Mouse (Mus musculus): ENCODE results near the gene Fam214b. TPM values are rescaled to one million over a fixed set of nuclear protein-coding genes. Genes with fewer than 3 reads are reported as not detected.

Fam214b gene
- polyA plus RNA-seq, 1 experiment from 2014 or later: 17.2 TPM

DNA sequence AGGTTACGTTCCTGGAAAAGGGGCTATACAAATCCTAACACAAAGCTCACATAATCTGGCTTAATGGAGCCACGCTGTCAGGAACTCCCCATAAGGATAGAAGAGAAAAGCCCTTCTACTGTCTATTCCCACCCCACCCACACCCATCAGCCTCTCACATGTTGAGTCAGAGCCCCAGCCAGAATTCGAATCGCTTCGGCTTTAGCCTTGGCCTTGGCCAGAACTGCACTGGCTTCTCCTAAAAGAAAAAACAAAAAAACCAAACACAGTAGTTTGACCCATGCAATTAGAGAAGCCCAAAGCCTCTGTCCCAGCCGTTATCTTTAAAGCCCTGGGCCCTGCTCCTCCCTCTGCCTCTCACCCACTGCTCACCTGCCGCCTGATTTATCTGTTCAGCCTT lies 16.9 kb downstream of the Fam214b start:
- Histone ChIP-seq H3K4me2 (replicated peaks) (no peak overlapping the region), H3K27ac (replicated peaks) (no peak overlapping the region), H3K9me3 (replicated peaks) (no peaks in the 10 kb centered on the region), H3K27me3 (no peaks in the 10 kb centered on the region), H3K36me3 (peaks cover 47% of the 10 kb centered on the region), H3K4me1 (peaks cover 34% of the 10 kb centered on the region), H3K4me3 (replicated peaks) (no peak overlapping the region), H3K9ac (no peak overlapping the region)
- no peak for ATAC-seq (ENCODE audit: insufficient number of reproducible peaks, low FRiP score, low TSS enrichment, low read depth)
- 91% methylated on average over 7 of the region's 7 CpGs for WGBS

DNA sequence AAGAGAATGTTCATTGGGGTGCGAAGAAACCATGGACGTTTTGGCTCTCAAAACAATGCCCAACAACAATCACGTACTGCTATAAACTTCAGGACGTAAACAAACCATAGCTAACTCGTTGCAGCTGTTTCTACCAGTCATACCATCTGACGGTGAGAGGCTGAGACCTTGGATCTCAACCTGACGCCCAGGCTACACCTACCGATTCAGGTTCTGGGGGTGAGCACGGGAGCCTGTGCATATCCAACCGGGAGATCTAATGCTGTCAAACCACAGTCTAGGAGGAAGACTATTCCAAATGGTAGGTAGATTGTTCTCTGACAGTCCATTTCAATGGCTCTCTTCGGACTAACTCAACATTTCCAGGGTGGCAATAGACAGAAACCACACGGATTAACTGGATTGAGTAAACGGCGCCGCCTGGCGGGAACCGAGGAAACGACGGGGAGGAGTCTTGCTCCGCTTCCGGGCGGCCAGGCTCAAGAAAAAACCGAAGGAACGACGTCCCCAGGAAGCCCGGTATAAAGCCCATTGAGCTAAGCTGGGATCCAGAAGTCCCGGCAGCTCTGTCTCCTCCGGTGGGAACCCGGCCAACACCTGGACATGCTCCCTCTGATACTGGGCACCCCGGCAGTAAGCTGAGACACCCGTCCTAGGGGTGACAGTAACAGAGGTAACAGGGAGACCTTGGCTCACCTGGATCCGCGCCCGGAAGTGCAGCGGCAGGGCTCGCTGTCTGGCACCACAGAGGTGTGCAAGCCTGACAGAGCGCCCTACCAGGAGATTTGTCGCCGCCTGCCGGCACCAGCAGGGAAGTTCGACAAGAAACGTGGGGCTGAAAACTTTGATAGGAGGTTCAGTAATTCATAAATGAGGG lies 20.7 kb downstream of the Fam214b start, which contains the start of gene Pigo:
Gene Pigo, minus strand, starts transcription at position 736 of the 877 bp plus-strand sequence.
- H3K4me1 ChIP-seq: peaks cover 23% of the 10 kb centered on the region
- peaks cover 67% of the 10 kb centered on the region for H3K36me3 ChIP-seq
- peak; percentile 87 for ATAC-seq (ENCODE audit: insufficient number of reproducible peaks, low FRiP score, low TSS enrichment, low read depth)
- no peaks in the 10 kb centered on the region for H3K27me3 ChIP-seq
- peak within 1 kb of the TSS; percentile 65 for H3K4me3 ChIP-seq (replicated peaks)
- no peaks in the 10 kb centered on the region for H3K9me3 ChIP-seq (replicated peaks)
- H3K4me2 ChIP-seq (replicated peaks): peak within 1 kb of the TSS; percentile 72
- WGBS: 4% methylated on average over 42 of the region's 42 CpGs
- H3K27ac ChIP-seq (replicated peaks): peak within 1 kb of the TSS; percentile 92
- peak within 1 kb of the TSS; percentile 28 for H3K9ac ChIP-seq

DNA sequence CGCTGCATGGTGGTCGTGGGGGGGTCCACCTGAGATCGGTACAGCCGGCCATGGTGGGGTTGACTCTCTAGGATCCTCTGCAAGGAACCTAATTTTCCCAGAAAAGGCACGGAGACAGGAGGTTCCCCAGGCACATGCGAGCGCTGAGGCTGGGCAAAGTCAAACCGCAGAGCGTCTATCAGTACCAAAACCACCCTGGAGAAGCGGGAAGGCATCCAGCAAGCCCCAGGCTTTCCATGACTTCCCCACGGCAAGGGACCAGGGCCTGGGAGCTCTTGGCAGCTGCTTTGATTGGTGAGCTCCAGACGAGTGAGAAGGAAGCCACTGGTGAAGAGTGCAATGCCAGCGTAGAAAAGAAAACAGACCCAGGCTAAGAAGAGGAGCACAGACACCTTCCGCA lies 21.3 kb downstream of the Fam214b start:
- H3K27ac ChIP-seq (replicated peaks): peak overlapping the region; percentile 92

DNA sequence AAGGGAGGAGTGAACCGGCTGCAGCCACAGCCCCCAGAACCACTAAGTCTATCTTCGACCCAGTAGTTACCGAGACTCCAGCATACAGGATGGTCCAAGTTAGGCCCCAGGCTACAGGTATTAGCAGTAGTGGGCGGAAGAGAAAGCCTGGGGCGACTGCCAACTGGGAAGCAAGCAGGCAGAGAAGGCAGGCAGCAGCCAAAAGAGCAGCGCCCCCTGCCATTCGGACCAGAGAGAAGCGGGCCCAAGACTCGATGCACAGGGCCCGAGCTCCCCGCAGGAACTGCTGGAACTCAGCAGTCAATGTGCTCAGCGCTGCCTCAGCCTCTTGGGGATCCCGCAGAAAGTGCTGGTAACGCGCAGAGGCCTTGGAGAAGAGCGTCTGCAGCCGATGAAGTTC lies 24.7 kb downstream of the Fam214b start:
- no peak overlapping the region for H3K9ac ChIP-seq
- no peak overlapping the region for H3K4me3 ChIP-seq (replicated peaks)
- 76% methylated on average over 17 of the region's 17 CpGs for WGBS
- no peak for ATAC-seq (ENCODE audit: insufficient number of reproducible peaks, low FRiP score, low TSS enrichment, low read depth)
- H3K9me3 ChIP-seq (replicated peaks): no peaks in the 10 kb centered on the region
- H3K27me3 ChIP-seq: no peaks in the 10 kb centered on the region
- no peak overlapping the region for H3K27ac ChIP-seq (replicated peaks)
- peaks cover 68% of the 10 kb centered on the region for H3K36me3 ChIP-seq
- no peak overlapping the region for H3K4me2 ChIP-seq (replicated peaks)
- H3K4me1 ChIP-seq: peaks cover 11% of the 10 kb centered on the region

More for the DNA sequence above, 21.3 kb downstream of the Fam214b start:
- H3K9me3 ChIP-seq (replicated peaks): no peaks in the 10 kb centered on the region
- H3K4me3 ChIP-seq (replicated peaks): peak overlapping the region; percentile 65
- peaks cover 16% of the 10 kb centered on the region for H3K4me1 ChIP-seq
- ATAC-seq (ENCODE audit: insufficient number of reproducible peaks, low FRiP score, low TSS enrichment, low read depth): no peak
- peak overlapping the region; percentile 28 for H3K9ac ChIP-seq
- H3K36me3 ChIP-seq: peaks cover 70% of the 10 kb centered on the region
- H3K4me2 ChIP-seq (replicated peaks): peak overlapping the region; percentile 72
- no peaks in the 10 kb centered on the region for H3K27me3 ChIP-seq
- WGBS: 69% methylated on average over 14 of the region's 14 CpGs

DNA sequence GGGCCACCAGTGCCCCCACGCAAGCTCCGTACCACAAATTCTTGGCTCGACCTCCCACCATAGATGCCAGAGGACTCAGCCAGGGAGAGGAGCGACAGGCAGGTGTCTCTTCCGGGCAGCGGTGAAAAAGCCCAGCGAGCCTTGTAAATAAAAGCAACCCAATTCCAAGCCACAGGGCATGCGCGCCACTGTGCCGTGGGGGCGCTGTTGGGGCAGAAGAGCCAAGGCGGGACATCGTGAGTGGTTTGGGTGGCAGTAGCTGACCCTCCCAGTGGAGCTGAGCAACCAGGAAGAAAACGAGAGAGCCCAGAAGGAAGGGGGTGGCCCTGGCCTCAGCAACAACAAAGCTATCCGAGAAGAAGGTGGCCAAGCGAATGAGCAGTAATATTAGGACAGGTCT lies 25.1 kb downstream of the Fam214b start:
- Histone ChIP-seq H3K4me2 (replicated peaks) (no peak overlapping the region), H3K4me1 (peaks cover 11% of the 10 kb centered on the region), H3K4me3 (replicated peaks) (no peak overlapping the region), H3K36me3 (peaks cover 73% of the 10 kb centered on the region), H3K27me3 (no peaks in the 10 kb centered on the region), H3K27ac (replicated peaks) (no peak overlapping the region), H3K9me3 (replicated peaks) (no peaks in the 10 kb centered on the region), H3K9ac (no peak overlapping the region)
- 86% methylated on average over 16 of the region's 16 CpGs for WGBS
- ATAC-seq (ENCODE audit: insufficient number of reproducible peaks, low FRiP score, low TSS enrichment, low read depth): no peak

DNA sequence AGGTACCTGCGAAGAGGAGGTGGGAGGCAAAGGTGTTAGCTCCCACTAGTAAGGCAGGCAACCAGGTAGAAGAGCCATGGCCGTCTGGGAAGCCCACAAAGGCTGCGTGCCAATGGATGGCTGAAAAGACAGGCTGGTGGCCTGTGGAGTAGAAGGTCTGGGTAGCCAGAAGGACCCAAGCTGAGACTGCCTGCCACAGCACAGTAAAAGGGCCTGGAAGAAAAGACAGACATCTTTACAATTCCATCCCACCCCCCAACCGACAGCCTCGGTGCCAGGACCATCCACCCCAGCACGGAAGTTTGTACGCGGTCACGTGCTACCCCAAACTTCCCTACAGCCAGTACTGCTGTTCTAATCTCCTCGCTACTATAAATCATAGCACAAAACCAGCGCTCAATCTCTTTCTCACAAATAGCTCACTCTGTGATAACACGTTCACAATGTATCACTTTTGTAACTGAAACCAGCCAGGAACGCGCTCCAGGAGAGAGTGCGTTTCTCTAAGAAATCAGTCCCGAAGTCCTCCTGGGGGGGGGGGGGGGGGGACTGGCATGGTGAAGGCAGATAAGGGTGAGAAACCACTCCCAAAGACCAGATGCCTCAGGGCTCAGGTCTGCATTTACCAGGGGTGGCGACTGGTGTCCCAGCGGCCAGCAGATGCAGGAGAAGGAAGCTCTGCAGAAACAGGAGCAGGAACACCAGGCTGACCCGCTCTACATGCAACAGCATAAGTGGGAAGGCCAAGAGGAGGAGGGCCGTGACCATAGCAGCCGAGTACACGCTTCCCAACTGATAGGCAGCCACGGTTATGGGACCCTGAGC lies 26.2 kb downstream of the Fam214b start:
- H3K36me3 ChIP-seq: peaks cover 73% of the 10 kb centered on the region
- H3K27ac ChIP-seq (replicated peaks): no peak overlapping the region
- ATAC-seq (ENCODE audit: insufficient number of reproducible peaks, low FRiP score, low TSS enrichment, low read depth): no peak
- 93% methylated on average over 23 of the region's 23 CpGs for WGBS
- no peaks in the 10 kb centered on the region for H3K9me3 ChIP-seq (replicated peaks)
- H3K4me1 ChIP-seq: peaks cover 7% of the 10 kb centered on the region
- no peak overlapping the region for H3K4me2 ChIP-seq (replicated peaks)
- no peak overlapping the region for H3K4me3 ChIP-seq (replicated peaks)
- H3K27me3 ChIP-seq: no peaks in the 10 kb centered on the region
- no peak overlapping the region for H3K9ac ChIP-seq

DNA sequence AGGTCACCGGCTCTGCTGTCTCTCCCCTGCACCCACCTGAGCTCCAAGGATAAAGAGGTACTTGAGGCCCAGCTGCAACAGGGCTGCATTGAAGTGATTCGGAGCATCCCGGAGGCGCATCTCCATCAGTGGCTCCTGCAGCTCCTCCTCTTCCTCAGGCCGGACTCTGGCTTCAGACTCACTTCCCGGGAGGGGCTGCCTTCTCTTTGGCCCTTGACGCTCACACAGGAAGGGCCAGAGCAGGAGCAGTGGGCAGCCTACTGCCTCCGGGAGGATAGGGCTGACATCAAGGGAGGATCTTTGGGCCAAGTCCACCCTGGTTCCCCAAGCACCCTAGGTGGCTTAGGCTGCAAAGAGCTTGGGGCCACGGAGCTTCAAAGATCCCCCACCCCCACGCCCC lies 26.8 kb downstream of the Fam214b start:
- Histone ChIP-seq H3K4me1 (peaks cover under 1% of the 10 kb centered on the region; the same call in 1 of the 2 replicates), H3K9me3 (replicated peaks) (no peaks in the 10 kb centered on the region)
- 90% methylated on average over 10 of the region's 10 CpGs for WGBS

DNA sequence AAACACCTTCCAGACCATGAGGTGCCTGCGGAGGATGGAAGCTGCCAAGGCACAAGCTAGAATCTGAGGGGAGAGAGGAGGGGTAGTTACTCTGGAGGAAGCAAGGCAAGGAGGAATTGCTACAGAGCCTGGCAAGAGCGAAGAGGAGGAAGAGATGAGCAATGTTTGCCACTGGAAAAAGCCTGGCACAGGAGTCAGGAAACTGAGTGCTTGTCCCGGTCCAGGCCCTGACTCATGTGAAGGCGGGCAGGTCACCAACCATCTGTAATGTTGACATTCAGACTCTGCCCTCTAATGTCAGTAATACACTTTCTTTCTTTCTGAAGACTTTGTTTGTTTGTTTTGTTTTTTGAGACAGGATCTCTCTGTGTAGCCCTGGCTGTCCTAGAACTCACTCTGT lies 27.9 kb downstream of the Fam214b start:
- Histone ChIP-seq H3K27me3 (no peaks in the 10 kb centered on the region), H3K27ac (replicated peaks) (no peak overlapping the region), H3K9ac (no peak overlapping the region), H3K4me3 (replicated peaks) (no peak overlapping the region), H3K4me2 (replicated peaks) (no peak overlapping the region), H3K36me3 (peaks cover 66% of the 10 kb centered on the region), H3K9me3 (replicated peaks) (no peaks in the 10 kb centered on the region), H3K4me1 (no peaks in the 10 kb centered on the region)
- WGBS: 85% methylated on average over 4 of the region's 4 CpGs
- ATAC-seq (ENCODE audit: insufficient number of reproducible peaks, low FRiP score, low TSS enrichment, low read depth): no peak

More for the DNA sequence above, 26.8 kb downstream of the Fam214b start:
- ATAC-seq (ENCODE audit: insufficient number of reproducible peaks, low FRiP score, low TSS enrichment, low read depth): no peak
- no peak overlapping the region for H3K9ac ChIP-seq
- H3K27ac ChIP-seq (replicated peaks): no peak overlapping the region
- H3K4me2 ChIP-seq (replicated peaks): no peak overlapping the region
- H3K4me3 ChIP-seq (replicated peaks): no peak overlapping the region
- peaks cover 73% of the 10 kb centered on the region for H3K36me3 ChIP-seq
- no peaks in the 10 kb centered on the region for H3K27me3 ChIP-seq

DNA sequence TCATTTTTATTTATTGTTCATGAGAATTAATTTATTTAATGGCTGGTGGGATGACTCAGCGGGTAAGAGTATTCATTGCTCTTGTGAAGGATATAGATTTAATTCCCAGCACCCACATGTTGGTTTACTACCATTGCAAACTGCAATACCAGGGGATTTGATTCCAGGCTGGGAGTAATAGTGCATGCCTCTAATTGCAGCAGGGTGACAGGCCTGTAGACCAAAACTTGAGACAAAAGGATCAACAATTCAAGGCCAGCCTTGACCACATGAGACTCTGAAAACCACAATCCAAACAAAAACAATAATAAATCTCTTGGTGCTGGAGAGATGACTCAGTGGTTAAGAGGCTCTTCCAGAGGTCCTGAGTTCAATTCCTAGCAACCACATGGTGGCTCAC lies 33.9 kb downstream of the Fam214b start:
- no peak overlapping the region for H3K4me3 ChIP-seq (replicated peaks)
- H3K36me3 ChIP-seq: peaks cover 9% of the 10 kb centered on the region
- no peak overlapping the region for H3K9ac ChIP-seq
- H3K4me1 ChIP-seq: peaks cover 13% of the 10 kb centered on the region
- H3K9me3 ChIP-seq (replicated peaks): no peaks in the 10 kb centered on the region
- H3K27ac ChIP-seq (replicated peaks): no peak overlapping the region
- 90% methylated on average over 1 of the region's 1 CpGs for WGBS
- no peak for ATAC-seq (ENCODE audit: insufficient number of reproducible peaks, low FRiP score, low TSS enrichment, low read depth)
- H3K27me3 ChIP-seq: no peaks in the 10 kb centered on the region
- H3K4me2 ChIP-seq (replicated peaks): no peak overlapping the region

DNA sequence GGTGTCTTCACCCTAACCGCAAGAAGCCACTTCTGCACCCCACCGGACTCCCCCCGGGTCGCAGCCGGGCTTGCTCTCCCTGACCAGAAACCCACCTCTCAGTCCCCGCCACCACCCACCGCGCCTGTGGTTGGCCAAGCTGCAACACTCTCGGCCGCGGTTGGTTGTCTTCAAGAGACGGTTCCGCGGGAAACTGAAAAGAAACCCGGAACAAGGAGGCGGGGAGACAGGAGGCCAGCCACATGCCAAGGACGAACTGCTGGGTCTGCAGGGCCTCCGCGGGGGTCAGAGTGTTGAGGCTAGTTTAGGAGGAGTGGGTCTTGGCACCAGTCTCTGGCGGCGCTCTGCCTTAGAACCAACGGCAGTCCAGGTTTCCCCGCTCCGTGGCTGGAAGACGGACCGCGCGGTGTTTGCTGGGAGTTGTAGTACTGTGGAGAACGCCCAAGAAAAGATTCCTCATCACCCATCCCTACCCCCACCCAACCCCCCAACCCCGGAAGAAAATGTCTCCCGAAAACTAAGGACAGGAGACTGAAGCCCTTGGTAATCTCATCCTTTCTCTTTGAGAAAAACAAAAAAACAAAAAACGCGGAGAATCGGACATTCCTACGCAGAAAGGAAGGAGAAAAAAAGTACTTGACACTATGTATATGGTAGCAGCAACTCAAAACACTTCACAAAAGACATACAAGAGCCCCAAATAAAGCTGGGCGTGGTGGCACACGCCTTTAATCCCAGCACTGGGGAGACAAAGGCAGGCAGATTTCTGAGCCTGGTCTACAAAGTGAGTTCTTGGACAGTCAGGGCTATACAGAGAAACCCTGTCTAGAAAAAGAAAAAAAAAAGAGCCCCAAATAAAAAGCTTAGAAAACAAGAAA lies 35.6 kb downstream of the Fam214b start, which contains the start of gene Fancg:
Gene Fancg, minus strand, starts transcription at position 346 of the 878 bp plus-strand sequence.
- H3K4me3 ChIP-seq (replicated peaks): peak within 1 kb of the TSS; percentile 86
- H3K27ac ChIP-seq (replicated peaks): peak within 1 kb of the TSS; percentile 39
- H3K4me1 ChIP-seq: peaks cover 13% of the 10 kb centered on the region
- no peaks in the 10 kb centered on the region for H3K27me3 ChIP-seq
- H3K36me3 ChIP-seq: no peaks in the 10 kb centered on the region
- peak within 1 kb of the TSS; percentile 80 for H3K4me2 ChIP-seq (replicated peaks)
- H3K9ac ChIP-seq: peak within 1 kb of the TSS; percentile 23
- no peaks in the 10 kb centered on the region for H3K9me3 ChIP-seq (replicated peaks)
- WGBS: 1% methylated on average over 37 of the region's 37 CpGs
- peak; percentile 90 for ATAC-seq (ENCODE audit: insufficient number of reproducible peaks, low FRiP score, low TSS enrichment, low read depth)
